ENCODE assay signal across 8 mouse cellular contexts in genomic region chr17:81787350-81787749, GRCm38 (mm10). TPM values are rescaled to one million over a fixed set of nuclear protein-coding genes. Genes with fewer than 3 reads are reported as not detected.
DNase-seq lines count a peak whose midpoint lies in the region; ATAC-seq and TF ChIP-seq lines count a peak whose summit lies in the region.

No protein-coding gene starts in this region.

- no peak overlapping the region for H3K27ac ChIP-seq in limb, embryonic 11.5 days (replicated peaks; ENCODE audit: low read depth, low read length)
- no peak overlapping the region for H3K27ac ChIP-seq in limb, embryonic 10.5 days
- H3K27ac ChIP-seq in kidney, postnatal 0 days: no peak overlapping the region

- no peak overlapping the region for H3K4me2 ChIP-seq in limb, embryonic 11.5 days (ENCODE audit: low read depth, severe bottlenecking)
- H3K4me2 ChIP-seq in kidney, postnatal 0 days (ENCODE audit: low read length): no peak overlapping the region

- no peak overlapping the region for H3K9ac ChIP-seq in limb, embryonic 11.5 days (ENCODE audit: low read length)
- no peak overlapping the region for H3K9ac ChIP-seq in kidney, postnatal 0 days (ENCODE audit: low read depth, low read length)

- peak; percentile 74 for TF ChIP-seq CTCF in kidney, postnatal 0 days (IDR thresholded peaks at IDR 0.05; ENCODE audit: low read depth)

- H3K9me3 ChIP-seq in limb, embryonic 11.5 days (ENCODE audit: control insufficient read depth, low read length): no peaks in the 10 kb centered on the region
- no peaks in the 10 kb centered on the region for H3K9me3 ChIP-seq in limb, embryonic 10.5 days (replicated peaks)
- H3K9me3 ChIP-seq in kidney, postnatal 0 days (replicated peaks; ENCODE audit: low read length): no peaks in the 10 kb centered on the region

- no peak overlapping the region for H3K4me3 ChIP-seq in limb, embryonic 11.5 days (ENCODE audit: low read depth, low read length)
- no peak overlapping the region for H3K4me3 ChIP-seq in limb, embryonic 10.5 days
- no peak overlapping the region for H3K4me3 ChIP-seq in kidney, postnatal 0 days (replicated peaks; ENCODE audit: low read depth, low read length)

- peak; percentile 39 for DNase-seq in limb, embryonic 11.5 days (ENCODE audit: low spot score)
- DNase-seq in limb, embryonic 10.5 days (ENCODE audit: low spot score): no peak
- DNase-seq in MN1 (ENCODE audit: low spot score): peak; percentile 32
- DNase-seq in c-Kit-positive CD71-positive TER-119-positive erythroid progenitor cells, embryonic 14.5 days (ENCODE audit: low spot score): peak; percentile 12
- DNase-seq in kidney, postnatal 0 days (ENCODE audit: low spot score): peak; percentile 80
- DNase-seq in lung, postnatal 10 days: peak; percentile 74
- DNase-seq in natural killer cell, adult 2 months (ENCODE audit: low spot score in 2 of 2): no peak

- no peaks in the 10 kb centered on the region for H3K36me3 ChIP-seq in limb, embryonic 11.5 days (ENCODE audit: control insufficient read depth, insufficient read depth, low read length)
- H3K36me3 ChIP-seq in limb, embryonic 10.5 days: no peaks in the 10 kb centered on the region
- no peaks in the 10 kb centered on the region for H3K36me3 ChIP-seq in kidney, postnatal 0 days (ENCODE audit: insufficient read depth, low read length)

- no peaks in the 10 kb centered on the region for H3K27me3 ChIP-seq in limb, embryonic 11.5 days (ENCODE audit: control insufficient read depth, insufficient read depth, low read length)
- no peaks in the 10 kb centered on the region for H3K27me3 ChIP-seq in limb, embryonic 10.5 days (ENCODE audit: low read depth, poor library complexity, severe bottlenecking)
- H3K27me3 ChIP-seq in kidney, postnatal 0 days (ENCODE audit: insufficient read depth, low read length): no peaks in the 10 kb centered on the region

- 50% methylated on average over 4 of the region's 4 CpGs for WGBS in limb, embryonic 11.5 days
- 49% methylated on average over 4 of the region's 4 CpGs for WGBS in limb, embryonic 10.5 days
- WGBS in kidney, postnatal 0 days: 45% methylated on average over 4 of the region's 4 CpGs

- no peak for ATAC-seq in limb, embryonic 11.5 days (ENCODE audit: insufficient number of reproducible peaks, low FRiP score, low TSS enrichment, low read depth)
- ATAC-seq in frontal cortex, adult (ENCODE audit: low TSS enrichment): peak; percentile 69
- ATAC-seq in kidney, postnatal 0 days (replicated peaks; ENCODE audit: low FRiP score, low read depth): no peak

- H3K4me1 ChIP-seq in limb, embryonic 11.5 days (ENCODE audit: control insufficient read depth, insufficient read depth, low read length): no peaks in the 10 kb centered on the region
- no peaks in the 10 kb centered on the region for H3K4me1 ChIP-seq in limb, embryonic 10.5 days
- H3K4me1 ChIP-seq in kidney, postnatal 0 days (replicated peaks; ENCODE audit: insufficient read depth, low read length): no peaks in the 10 kb centered on the region

RNA-seq across cellular contexts. Expression of gene Slc8a1, which starts 49.2 kb away (rescaled TPM):
- polyA plus RNA-seq in limb, embryonic 11.5 days (2014; fragmentation: Nextera tagmentation; extraction: Ambion mirVana): 5.2 TPM in 2 replicates
- polyA plus RNA-seq in limb, embryonic 10.5 days (2016; fragmentation: Nextera tagmentation; extraction: Ambion mirVana): 2.6 and 3.0 TPM in 2 replicates
- polyA plus RNA-seq in kidney, postnatal 0 days (2015; fragmentation: Nextera tagmentation; extraction: Ambion mirVana): 12.9 and 15.7 TPM in 2 replicates

Comparison
In these comparisons a context has a peak if more than half of its experiments do, and no peak if none do; other contexts are left out.
1. DNase-seq: peak in limb, embryonic 11.5 days (single experiment), MN1 (single experiment), c-Kit-positive CD71-positive TER-119-positive erythroid progenitor cells, embryonic 14.5 days (single experiment), kidney, postnatal 0 days (single experiment) and lung, postnatal 10 days (single experiment); none in limb, embryonic 10.5 days (single experiment) and natural killer cell, adult 2 months (0 of 2).